Mouse (Mus musculus) adrenal gland, postnatal 10 days (tissue): ENCODE results near the gene Slc25a51. TPM values are rescaled to one million over a fixed set of nuclear protein-coding genes. Genes with fewer than 3 reads are reported as not detected.

Experiments used
- DNase-seq: peaks from one replicate; pipeline ENCODE4 v3.0.0; 2021; ENCODE audit warnings: mixed read lengths
- total RNA-seq, 2 experiments: library from RNA; stranded (reverse); gene quantifications; 2 replicates each; pipeline ENCODE4 v1.2.3; 2021

Slc25a51 gene
- total RNA-seq, 2 experiments from 2014 or later: 360 to 448 TPM

DNA sequence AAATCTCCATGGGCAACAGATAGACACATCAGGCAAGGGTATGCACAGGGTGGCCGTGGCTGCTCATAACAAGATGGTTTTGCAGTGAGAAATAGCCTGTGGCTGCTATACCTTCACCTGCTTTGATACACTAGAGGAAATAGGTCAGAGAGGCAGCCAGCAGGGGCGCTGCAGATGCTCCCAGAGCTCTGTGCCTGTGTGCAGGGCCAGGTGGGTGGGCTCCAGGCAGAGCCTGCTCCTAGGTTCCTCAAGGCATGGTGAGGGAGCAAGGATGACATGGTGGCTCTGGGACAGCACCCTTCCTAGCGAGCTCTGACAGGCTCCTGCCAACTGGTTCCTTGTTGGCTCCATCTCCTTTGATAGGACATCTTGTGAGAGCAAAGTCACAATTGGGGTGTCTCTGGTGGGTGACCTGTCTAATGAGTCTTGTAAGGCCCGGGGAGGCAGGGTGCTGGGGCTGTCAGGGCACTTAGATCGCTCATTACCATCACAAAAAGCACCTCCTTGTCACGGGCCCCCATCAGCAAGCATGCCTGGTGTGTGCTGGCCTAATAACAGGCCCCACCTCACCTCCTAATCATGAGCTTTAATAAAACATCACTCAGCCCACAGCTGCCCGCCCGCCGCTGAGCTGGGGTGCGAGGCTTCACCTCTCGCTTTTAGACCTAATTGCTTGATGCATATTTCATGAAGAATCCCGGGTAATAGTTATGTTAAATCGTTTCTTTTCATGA is 18.3 kb upstream of the Slc25a51 start:
- DNase-seq: no peak

DNA sequence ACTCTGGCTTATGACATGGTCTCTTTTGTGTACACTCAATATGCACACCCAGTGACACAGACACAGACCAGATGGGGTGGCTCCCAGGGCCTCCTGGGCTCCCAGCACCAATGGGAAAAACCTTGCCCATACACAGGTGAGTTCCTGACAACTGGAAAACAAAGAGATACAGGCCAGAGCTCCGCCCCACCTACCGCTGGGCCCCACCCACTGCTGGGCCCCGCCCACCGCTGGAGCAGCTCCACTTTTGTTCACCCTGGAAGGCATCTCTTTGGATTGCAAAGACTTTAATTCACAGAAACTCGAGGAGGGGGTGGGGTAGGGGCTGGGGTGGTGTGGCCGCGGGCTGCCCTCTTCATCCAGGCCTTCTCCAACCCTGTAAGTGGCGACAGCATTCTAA is 14.8 kb upstream of the Slc25a51 start:
- no peak for DNase-seq

DNA sequence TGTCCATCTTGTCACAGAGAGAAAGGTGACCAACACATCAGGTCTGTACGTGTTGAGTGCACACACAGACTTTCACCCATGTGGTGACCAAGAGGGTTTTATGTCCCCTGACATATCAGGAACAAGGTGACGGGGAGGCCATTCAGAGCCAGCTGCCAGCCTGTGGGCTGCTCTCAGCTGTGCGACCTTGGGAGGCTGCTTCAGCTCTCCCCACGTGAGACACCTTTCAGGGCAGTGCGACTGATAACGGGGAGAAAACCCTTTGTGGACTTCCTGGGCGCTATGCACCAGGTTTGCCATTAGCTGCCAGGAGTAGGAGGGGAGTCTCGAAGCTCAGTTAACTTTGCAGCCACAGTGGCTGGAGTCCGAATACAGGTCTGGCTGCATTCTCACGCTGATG is 14.1 kb upstream of the Slc25a51 start:
- DNase-seq: no peak

DNA sequence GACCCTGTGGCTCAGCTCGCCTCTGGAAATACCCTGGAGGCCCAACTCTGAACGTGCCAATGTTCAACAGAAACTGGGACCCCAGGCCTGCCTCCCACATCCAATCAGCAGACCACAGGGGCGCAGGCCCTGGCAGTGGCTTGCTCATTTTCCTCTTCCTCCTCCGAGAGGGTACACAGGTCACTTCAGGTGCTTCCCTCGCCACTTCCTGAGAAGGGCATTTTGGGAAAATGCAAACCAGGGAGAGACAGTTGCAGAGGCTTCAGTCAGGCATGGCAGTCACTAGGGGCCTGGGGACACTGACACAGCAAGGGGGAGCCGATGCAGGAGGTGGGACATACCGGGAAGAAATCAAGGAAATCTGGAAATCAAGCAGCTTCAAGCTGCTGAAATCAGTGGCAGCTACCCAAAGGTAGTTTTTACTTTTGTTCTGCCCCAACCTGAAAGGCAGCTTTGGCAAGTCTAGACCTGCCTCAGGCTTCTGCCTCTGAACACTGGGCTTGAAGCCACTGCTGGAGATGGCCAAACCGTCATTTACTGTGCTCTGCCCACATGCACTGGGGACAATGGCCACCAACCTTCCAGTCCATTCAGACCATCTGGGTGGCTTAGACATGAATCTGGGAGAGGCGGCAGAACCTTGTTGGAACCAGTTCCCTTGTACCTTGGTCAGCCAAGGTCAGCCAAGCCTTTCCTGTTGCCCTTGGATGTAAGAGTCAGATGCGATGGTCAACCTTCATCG is 13.1 kb upstream of the Slc25a51 start:
- no peak for DNase-seq

DNA sequence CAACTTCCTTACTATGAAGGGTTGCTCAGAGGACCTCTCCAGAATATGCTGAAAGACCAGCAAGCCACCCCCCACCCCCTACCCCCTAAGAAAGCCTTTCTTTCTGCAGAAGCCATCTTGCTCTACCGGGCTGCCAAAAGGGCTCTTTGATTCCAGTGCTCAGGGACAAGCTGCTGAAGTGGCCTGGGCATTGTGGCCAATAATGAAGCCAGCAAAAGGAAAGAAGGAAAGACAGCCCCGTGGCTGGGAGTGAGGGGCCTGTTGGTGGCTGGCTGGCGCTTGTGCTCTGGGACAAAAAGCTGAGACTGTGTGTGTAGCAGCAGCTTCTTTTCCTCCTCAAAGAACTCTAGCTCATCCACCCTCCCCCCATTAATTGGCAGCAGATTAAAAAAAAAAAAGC is 12.2 kb upstream of the Slc25a51 start:
- no peak for DNase-seq

DNA sequence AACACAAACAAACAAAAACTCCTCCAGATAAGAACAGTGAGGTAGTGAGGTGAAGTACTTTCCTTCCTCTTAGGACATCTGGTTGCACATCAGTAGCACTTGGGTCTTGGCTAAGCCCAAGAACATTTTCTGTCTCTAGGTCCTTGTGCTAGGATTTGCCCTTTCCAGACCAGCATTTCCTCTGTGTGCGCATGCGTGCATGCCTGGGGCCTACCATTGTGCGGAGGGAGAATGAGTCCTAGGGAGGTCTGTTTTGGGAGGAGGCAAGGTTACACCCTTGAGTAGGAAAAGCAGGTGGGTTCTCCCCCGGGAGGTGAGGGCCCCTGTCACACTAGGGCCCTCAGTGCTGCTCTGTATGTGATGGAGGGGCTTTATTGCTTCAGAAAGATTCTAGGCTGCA is 10.5 kb upstream of the Slc25a51 start:
- no peak for DNase-seq

DNA sequence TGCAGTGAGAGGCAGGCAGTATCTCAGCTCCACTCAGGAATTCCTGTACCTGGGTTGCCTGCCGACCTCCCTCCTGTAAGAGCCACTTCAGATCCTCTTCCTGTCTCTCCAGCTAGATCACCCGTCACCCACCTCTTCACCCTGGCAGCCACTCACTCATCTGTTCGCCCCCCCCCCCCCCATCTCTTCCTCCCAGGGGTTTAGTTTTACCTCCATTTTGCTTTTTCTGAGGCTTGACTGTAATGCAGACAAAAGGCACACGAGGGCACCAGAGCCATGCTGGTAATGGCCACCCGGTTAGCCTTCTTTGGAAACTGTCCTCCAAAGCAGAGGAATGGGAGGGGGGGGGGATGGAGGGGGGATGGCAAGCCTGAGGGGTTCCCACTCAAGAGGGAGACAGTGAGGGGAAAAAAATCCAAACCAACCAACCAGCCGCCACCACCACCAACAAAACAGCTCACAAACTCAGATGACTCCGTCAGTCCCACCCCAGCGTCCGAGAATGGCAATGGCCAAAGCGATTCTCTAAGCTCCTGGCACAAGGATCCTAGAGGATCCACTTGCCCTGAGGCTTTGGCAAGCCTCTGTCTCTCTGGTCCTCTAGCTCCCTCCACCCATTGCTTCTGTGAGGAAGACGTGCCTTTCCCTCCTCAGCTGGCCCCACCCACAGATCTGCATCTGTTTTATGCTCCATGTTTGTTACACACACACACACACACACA is 9.8 kb upstream of the Slc25a51 start:
- DNase-seq: peak; percentile 74

DNA sequence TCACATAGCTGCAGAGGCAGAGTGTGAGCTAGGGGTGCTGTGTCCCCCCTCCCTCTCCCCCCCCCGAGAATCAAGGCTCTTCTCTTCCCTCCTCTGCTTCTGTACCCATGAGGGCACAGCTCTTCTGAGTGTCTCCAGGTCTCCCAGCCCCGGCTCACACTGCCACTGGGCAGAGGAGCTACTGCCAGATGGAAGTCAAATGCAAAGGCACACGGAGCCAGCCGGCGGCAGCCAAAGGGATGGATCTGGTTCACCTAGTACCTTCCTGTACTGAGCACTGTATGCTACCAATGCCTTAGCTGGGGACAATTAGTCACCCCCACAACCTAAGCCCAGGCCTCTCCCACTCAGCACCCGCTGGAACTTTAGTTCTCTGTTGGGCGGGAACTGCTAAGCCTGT is 7.7 kb upstream of the Slc25a51 start:
- no peak for DNase-seq

DNA sequence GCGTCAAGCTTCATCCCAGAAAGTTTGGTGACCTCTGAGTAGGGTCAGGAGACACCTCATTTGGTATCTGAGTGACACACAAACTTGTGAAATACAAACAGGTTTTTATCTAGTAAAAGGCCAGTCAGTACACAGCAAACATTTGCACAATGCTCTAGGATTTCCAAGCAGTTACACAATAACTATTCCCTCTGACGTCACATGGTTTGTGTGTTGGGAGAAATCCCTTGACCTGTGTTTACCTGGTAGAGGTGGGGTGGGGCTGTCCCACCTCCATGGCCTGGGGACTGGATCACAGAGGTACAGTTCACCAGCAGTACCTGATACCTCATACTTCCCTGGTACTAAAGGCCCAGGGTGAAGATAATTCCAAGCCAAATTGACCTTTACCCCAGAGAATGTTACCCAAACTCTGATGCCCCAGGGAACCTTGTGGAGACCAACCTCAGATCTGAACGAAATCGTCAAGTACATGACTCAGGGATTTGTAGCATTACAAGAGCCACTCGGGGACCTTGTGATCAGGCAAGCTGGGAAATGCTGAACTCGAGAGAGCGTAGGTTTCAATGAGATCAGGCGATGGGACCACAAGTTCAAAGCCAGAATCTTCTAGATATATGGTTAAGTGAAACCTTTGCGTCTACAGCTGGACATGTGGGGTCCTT is 5.2 kb upstream of the Slc25a51 start:
- DNase-seq: no peak

DNA sequence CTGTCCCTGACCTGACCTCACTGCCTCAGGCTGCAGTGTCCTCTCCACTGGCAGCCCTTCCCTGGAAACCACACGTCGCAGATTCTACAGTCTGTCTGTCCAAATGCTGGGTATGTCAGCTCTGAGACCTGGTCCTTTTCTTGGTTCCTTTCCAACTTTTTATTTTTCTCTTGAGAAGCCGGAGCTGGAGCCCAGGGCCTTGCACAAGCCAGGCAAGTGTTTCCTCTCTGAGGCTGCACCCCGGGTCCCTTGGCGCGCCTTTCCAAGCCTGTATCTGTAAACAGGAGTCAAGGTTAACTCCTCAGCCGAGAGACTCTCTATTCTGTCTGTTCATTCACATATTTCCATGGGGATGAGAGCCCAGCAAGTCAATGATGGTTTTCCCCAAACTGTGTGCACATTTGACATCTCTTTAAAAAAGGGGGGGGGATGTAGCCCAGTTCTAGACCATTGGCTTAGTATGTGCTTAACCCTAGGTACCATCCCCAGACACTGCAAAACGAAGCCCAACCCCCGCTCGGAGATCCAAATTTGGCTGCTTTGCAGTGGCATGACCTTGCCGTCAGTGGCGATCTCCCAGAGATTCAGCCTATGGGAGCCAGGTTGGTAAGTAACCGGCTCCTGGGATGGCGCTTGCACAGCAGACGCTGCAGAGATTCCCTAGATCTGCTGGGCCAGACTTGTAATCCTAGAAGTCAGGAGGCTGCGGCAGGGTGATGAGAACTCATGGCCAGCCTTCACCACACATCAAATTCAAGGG is 4.0 kb upstream of the Slc25a51 start:
- DNase-seq: peak; percentile 67

DNA sequence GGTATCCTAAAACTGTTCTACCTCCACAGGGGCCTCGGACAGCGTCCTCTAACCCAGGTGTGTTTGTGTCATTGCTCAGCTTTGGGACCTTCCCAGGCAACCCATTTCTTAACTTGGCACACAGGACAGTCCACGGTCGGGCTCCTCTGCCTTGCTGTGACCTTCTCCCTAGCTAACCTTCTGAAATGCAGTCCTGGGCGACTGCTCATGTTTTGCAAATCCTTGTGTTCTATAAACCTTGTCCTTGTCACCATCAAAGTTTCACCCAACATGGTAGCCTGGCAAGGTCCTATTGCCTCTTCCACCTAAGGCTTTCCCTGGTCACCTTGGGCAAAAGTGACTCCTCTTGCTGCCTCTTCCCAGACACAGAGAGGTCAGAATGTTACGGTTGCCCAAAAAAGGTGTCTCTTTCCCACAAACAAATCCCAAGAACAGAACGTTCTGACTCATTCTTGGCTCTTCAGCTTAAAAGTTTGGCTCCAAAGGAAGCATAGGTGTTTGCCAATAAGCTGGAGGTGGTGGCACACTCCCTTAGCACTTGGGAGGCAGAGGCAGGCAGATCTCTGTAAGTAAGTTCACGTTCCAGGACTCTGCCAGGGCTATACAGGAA is 2.7 kb upstream of the Slc25a51 start:
- no peak for DNase-seq

DNA sequence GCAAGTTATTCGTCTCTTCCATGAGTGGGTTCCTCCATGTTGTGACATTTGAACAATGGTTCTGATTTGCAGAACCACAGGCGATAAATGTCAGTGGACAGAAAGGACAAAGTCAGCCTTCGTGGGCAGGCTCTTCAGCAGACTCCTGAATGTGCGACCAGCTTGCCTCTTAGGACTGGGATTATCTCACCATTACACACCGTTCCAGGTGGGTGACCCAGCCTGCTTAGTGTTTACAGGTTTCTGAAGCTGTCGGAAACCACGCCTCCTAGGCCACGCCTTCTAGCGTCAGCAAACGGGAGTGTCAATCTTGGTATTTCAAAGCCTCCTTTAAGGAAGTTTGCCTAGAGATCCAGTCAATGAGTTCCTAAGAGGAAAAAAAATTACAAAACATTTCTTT is 704 bp upstream of the Slc25a51 start:
- peak; percentile 85 for DNase-seq

DNA sequence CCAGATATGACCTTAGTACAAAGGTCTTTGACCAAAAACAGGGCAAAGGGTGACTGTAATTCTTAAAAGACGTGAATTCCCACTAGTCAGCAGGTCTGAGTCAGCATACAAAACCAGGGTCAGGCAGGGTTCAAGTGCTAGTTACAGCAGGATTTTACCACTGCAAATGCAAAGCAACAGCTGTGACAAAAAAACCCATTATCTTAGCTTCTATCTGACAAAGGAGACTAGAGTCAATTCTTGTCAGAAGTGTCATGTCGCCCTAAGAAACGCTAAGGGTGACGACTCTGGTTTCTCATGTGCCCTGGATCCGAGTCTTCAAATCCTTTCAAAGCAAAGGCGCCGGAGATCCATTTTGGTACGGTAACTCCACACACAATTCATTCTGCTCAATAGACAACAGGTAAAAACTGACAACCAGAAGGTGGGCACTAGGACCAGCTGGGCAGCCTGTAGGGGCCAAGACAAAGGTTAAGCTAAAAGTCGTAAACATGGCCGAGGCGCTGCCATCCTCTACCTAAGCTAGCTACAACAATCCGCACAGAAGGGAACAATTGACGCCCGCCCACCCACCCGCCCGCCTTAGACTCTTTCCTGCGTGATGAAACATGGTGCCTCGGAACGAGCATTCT is 747 bp downstream of the Slc25a51 start:
- peak; percentile 66 for DNase-seq

DNA sequence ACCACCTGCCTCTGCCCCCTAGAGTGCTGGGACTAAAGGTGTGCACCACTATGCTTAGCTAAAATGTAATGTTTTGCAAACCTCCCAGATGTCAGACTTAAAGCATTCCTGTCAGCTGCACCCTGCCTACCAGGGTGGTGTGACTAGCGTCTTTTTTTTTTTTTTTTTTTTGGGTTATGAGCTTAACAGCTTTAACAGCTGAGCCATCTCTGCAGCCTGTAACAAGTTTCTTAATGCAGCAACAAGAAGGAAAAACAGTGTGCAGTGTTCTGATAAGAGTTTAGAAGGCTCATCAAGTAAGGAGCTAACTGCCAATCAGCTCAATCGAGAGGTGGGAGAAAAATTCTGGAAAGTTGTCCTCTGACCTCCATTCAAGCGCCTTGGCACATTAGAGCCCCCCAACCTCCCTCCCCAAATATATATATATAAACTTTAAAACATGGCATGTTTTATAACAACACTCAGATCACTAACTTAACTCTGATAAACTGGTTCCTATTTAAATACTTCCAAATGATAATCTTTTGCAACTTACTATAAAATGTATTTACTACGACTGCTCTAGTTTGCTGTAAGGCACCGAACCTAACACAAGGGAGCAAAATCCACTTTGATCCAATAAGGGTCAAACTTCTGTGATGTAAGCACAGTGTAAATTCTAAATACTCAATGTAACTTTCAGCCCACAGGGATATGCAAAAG is 1.4 kb downstream of the Slc25a51 start:
- DNase-seq: no peak

DNA sequence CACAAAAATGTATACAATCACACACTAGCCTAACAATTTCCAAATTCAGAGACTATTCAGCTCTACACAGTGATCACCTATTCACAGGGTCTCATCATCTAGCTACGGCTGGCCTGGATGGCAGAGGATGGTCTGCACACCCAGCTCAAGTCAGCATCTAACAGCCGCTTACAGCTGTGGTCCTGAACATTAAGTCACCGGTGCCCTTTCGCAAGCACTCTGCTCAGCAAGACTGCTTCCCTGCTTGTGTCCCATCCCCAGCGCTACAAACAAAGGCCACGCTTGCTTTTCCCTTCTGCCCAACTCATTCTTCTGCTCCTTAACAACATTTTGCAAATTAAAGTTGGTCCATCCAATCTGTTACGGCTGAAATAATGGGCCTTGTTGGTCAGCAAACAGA is 2.2 kb downstream of the Slc25a51 start:
- DNase-seq: no peak

DNA sequence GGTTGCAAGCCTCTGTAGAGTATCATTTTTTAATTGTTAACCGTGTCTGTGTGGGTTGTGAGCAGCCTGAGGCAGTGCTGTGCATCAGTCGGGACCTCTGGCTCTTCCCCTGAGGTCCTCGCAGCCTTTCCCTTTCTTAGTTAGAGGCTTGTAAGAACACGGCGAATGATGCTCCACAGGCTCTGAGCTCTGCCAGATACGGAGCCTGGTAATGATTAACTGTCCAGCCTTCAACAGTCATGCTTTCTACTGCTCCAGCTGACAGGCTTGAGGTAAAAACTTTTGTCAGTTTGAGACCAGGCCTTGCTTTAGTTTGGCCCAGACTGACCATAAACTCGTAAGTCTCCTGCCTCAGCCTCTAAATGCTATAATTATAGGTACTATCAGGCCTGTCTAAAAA is 3.3 kb downstream of the Slc25a51 start:
- DNase-seq: no peak

DNA sequence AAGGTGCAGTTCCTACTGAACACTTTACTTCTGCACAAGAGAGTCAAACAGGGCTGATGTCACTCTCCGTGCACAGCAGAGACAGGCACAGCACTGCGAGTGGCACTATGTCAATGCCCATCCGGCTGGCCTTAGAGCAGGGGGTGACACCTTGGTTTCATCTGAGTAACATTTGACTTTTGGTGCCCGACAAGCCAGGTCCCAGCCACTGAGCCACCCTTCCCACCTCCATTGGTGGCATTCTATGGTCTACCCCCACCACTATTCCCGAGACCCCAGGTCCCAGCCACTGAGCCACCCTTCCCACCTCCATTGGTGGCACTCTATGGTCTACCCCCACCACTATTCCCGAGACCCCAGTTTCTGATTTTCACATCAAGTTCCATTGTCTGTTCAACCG is 4.5 kb downstream of the Slc25a51 start:
- DNase-seq: peak; percentile 2

DNA sequence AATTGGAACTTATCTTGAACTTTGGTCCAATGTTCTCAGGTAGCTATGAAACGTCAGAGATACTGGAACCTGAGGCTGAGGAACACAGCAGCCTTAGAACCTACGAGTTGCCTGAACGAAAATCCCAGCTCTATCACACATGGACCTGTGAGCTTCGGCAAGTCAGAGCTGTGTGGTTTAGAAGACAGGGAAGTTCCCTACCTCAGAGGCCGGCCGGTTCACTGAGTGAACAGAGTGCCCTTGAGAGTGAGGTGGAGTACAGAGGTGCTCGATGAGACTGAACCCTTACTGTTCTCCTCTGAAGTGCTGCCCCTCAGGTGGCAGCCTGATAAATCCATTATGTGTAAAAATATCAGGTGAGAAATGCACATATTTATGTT is 5.1 kb downstream of the Slc25a51 start:
- DNase-seq: peak; percentile 1

DNA sequence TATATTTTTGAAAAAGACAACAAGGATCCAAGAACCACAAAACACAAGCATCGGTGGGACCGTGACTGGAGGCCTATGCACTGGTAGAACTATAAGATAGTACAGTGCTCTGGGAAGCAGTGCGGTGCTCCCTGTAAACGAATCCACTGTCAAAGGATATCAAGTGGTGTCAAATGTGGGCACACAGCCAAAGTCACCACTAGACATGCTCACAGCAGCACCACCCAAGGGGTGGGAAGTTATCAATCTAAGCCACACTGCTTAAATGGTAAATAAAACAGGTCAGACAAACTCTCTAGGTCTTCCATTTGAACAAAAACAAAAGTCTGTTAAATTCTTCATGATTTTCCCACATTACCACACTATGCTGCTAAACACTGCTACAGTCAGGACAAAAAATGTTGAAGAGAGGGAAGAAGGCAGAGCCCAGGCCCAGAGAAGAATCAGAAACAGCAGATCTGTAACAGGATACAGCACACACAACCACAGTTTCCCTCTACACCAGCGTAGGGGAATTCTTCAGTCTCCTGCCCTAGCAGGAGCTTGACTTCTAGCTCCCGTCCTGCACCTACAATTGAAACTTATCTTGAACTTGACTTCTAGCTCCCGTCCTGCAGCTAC is 5.6 kb downstream of the Slc25a51 start:
- DNase-seq: peak; percentile 16

DNA sequence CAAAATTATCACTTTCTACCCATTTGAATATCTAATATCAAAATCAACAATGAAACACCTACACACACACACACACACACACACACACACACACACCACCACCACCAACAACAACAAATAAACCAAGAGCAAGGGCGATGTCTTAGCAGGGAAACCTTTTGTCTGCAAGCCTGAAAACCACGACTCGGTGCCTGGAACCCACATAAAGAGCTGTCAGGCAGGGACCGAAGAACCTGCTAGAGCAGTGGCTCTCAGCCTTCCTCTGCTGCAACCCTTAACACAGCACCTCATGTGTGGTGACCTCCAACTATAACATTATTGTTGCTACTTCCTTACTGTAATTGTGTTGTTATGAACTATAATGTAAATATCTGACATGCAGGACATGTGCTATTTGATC is 6.3 kb downstream of the Slc25a51 start:
- DNase-seq: no peak
